Mouse (Mus musculus) ovary, adult 2 months (tissue): ENCODE measurements around the gene Myh8. TPM values are rescaled to one million over a fixed set of nuclear protein-coding genes. Genes with fewer than 3 reads are reported as not detected.

Source experiments
- polyA plus RNA-seq: library from polyadenylated mRNA; depleted of rRNA; stranded (reverse); fragments of >200 nt; gene quantifications from 2 replicates; pipeline ENCODE4 v1.2.3, GENCODE M21; 2012; rRNA removed

Myh8 gene
- polyA plus RNA-seq: not detected in 2 replicates

GRCm38 (mm10) chr11:67276601-67277174, at the start of gene Myh8:
Gene Myh8, plus strand, starts transcription at chr11:67277124.

GRCm38 (mm10) chr11:67237481-67238079, 39.3 kb upstream of the Myh8 start, which contains the start of gene Myh4:
Gene Myh4, plus strand, starts transcription at chr11:67238029.

GRCm38 (mm10) chr11:67321358-67321757, 44.4 kb downstream of the Myh8 start, which contains the start of gene Myh13:
Gene Myh13, plus strand, starts transcription at chr11:67321658.

Other genes with a start within 250 kb of the Myh8 start
- 6.6 and 9.1 TPM in 2 replicates for gene Adprm, start 224.5 kb upstream of the Myh8 start, polyA plus RNA-seq
- 4.4 and 6.6 TPM in 2 replicates for gene Sco1, start 224.5 kb upstream of the Myh8 start, polyA plus RNA-seq
- not detected in 2 replicates for gene Myh3, start 198.8 kb upstream of the Myh8 start, polyA plus RNA-seq
- gene Myh2, start 106.1 kb upstream of the Myh8 start, polyA plus RNA-seq: 0.02 TPM in 1 of 2 replicates, not detected in the other
- not detected in 2 replicates for gene Myh1, start 77.1 kb upstream of the Myh8 start, polyA plus RNA-seq
- gene Myh4, start 39.1 kb upstream of the Myh8 start, polyA plus RNA-seq: not detected in 2 replicates
- not detected in 2 replicates for gene Myh13, start 44.5 kb downstream of the Myh8 start, polyA plus RNA-seq
- 15.2 and 15.6 TPM in 2 replicates for gene Gas7, start 178.3 kb downstream of the Myh8 start, polyA plus RNA-seq